Mouse (Mus musculus): ENCODE data around the gene Tjp3. TPM values are rescaled to one million over a fixed set of nuclear protein-coding genes. Genes with fewer than 3 reads are reported as not detected.

Tjp3 gene
- polyA plus RNA-seq, 1 experiment from 2014 or later, result 0.35 TPM

DNA sequence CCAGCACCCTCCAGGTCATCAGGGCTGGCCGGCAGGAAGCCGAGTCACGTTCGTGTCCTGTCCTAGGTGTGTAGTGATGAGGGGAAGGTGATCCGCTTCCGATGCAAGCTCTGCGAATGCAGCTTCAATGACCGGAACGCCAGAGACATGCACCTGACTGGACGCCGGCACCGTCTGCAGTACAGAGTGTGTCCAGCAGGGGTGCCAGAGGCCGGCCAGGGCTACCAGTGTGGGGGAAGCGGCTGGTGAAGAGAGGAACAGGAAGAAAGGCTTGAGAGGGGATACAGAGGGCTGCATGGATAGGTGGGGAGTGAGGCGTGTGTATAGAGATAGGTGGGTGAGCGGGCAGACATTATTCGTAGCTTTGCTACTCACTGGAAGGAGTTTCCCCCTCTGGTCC lies 46.8 kb downstream of the Tjp3 start:
- Histone ChIP-seq H3K36me3 (no peaks in the 10 kb centered on the region), H3K4me3 (replicated peaks) (no peak overlapping the region), H3K27me3 (peaks cover 59% of the 10 kb centered on the region), H3K27ac (no peak overlapping the region), H3K4me2 (no peak overlapping the region), H3K9ac (no peak overlapping the region), H3K9me3 (replicated peaks) (no peaks in the 10 kb centered on the region), H3K4me1 (replicated peaks) (peaks cover 15% of the 10 kb centered on the region)
- 7% methylated on average over 17 of the region's 17 CpGs for WGBS (ENCODE audit: insufficient replicate concordance)
- ATAC-seq (ENCODE audit: low read depth), result peak; percentile 32; the same call in 1 of the 2 replicates
- DNase-seq, result peak; percentile 58

DNA sequence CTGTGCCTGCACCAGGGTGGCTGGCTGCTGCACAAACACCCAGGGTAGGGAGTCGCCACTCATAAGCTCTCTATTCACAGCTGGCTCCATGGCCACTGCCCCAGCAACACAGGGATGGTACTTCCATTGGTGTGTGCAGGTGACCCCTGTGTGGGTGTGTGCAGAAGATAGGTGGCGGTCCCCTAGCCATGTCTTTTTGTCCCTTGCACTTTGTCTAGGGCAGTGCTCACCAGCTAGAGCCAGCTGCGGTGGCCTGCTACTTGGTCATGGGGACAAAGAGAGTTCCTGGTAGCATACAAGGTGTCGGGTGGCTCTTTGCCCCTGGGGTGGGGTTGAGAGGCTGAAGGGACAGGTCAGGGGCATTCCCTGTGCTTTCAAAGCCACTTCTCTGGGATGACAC lies 47.2 kb downstream of the Tjp3 start:
- Histone ChIP-seq H3K36me3 (no peaks in the 10 kb centered on the region), H3K27ac (no peak overlapping the region), H3K9me3 (replicated peaks) (no peaks in the 10 kb centered on the region), H3K4me3 (replicated peaks) (no peak overlapping the region), H3K9ac (no peak overlapping the region), H3K27me3 (peaks cover 64% of the 10 kb centered on the region), H3K4me1 (replicated peaks) (peaks cover 12% of the 10 kb centered on the region), H3K4me2 (no peak overlapping the region)
- 65% methylated on average over 4 of the region's 4 CpGs for WGBS (ENCODE audit: insufficient replicate concordance)
- ATAC-seq (ENCODE audit: low read depth) (no peak), DNase-seq (no peak)

DNA sequence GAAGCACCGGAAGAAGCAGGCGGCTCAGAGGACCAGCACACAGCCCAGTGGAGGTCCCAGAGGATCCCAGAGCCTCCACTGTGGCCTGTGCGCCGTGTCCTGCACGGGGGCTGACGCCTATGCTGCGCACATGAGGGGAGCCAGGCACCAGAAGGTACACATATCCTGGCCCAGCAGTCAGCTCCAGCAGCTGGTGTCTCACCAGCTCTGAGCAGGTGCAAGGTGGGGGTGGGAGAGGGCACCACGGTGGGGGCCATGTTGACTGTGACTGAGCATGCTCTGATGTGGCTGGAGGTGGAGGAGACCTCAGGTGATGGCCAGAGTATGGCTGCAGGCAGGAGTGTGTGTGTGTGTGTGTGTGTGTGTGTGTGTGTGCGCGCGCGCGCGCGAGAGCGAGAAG lies 49.4 kb downstream of the Tjp3 start:
- Histone ChIP-seq H3K9me3 (replicated peaks) (no peaks in the 10 kb centered on the region), H3K4me3 (replicated peaks) (no peak overlapping the region), H3K4me2 (no peak overlapping the region), H3K36me3 (no peaks in the 10 kb centered on the region), H3K9ac (no peak overlapping the region), H3K27ac (no peak overlapping the region), H3K4me1 (replicated peaks) (peaks cover 17% of the 10 kb centered on the region), H3K27me3 (peaks cover 83% of the 10 kb centered on the region)
- WGBS (ENCODE audit: insufficient replicate concordance), result 81% methylated on average over 16 of the region's 16 CpGs
- DNase-seq (no peak), ATAC-seq (ENCODE audit: low read depth) (no peak)

DNA sequence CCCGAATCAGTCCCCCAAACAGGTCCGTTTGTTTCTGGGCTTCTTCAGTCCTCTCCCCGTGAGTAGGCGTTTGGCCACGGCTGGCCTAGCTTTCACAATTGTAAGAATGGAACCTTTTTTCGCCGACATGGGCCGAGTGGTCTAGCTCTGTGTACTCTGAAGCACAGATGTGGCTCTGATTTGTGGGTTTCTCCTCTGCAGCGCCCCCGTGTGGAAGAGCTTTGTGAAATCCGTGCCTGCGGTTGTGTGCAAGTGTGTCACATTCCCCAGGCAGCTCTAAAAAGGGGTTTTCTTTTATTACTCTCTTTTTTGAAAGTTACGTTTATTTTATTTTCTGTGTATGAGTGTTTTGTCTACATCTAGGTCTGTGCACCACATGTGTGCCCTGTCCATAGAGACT lies 50.5 kb downstream of the Tjp3 start:
- WGBS (ENCODE audit: insufficient replicate concordance), result 18% methylated on average over 13 of the region's 13 CpGs
- no peak overlapping the region for H3K27ac ChIP-seq
- peaks cover 91% of the 10 kb centered on the region for H3K27me3 ChIP-seq
- H3K36me3 ChIP-seq, result no peaks in the 10 kb centered on the region
- no peak overlapping the region for H3K9ac ChIP-seq
- H3K4me2 ChIP-seq, result no peak overlapping the region
- DNase-seq (peak; percentile 31), ATAC-seq (ENCODE audit: low read depth) (no peak)
- peaks cover 17% of the 10 kb centered on the region for H3K4me1 ChIP-seq (replicated peaks)
- H3K4me3 ChIP-seq (replicated peaks), result no peak overlapping the region
- no peaks in the 10 kb centered on the region for H3K9me3 ChIP-seq (replicated peaks)

DNA sequence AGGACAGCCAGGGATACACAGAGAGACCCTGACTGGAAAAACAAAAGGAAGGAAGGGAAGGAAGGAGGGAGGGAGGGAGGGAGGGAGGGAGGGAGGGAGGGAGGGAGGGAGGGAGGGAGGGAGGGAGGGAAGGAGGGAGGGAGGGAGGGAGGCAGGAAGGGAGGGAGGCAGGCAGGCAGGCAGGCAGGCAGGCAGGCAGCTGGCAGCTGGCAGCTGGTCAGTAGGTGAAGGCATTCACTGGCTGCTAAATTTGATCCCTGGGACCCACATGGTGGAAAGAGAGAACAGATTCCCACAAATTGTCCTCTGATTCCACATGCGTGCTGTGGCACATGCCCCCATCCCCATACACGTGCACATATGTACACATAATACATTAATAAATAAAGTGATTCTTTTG lies 52.8 kb downstream of the Tjp3 start:
- Histone ChIP-seq H3K4me2 (no peak overlapping the region), H3K9ac (no peak overlapping the region), H3K36me3 (no peaks in the 10 kb centered on the region), H3K27me3 (peaks cover 74% of the 10 kb centered on the region), H3K4me3 (replicated peaks) (no peak overlapping the region), H3K27ac (no peak overlapping the region), H3K9me3 (replicated peaks) (no peaks in the 10 kb centered on the region), H3K4me1 (replicated peaks) (peaks cover 14% of the 10 kb centered on the region)
- WGBS (ENCODE audit: insufficient replicate concordance), result 71% methylated on average over 2 of the region's 2 CpGs
- no peak for ATAC-seq (ENCODE audit: low read depth)
- DNase-seq, result no peak

DNA sequence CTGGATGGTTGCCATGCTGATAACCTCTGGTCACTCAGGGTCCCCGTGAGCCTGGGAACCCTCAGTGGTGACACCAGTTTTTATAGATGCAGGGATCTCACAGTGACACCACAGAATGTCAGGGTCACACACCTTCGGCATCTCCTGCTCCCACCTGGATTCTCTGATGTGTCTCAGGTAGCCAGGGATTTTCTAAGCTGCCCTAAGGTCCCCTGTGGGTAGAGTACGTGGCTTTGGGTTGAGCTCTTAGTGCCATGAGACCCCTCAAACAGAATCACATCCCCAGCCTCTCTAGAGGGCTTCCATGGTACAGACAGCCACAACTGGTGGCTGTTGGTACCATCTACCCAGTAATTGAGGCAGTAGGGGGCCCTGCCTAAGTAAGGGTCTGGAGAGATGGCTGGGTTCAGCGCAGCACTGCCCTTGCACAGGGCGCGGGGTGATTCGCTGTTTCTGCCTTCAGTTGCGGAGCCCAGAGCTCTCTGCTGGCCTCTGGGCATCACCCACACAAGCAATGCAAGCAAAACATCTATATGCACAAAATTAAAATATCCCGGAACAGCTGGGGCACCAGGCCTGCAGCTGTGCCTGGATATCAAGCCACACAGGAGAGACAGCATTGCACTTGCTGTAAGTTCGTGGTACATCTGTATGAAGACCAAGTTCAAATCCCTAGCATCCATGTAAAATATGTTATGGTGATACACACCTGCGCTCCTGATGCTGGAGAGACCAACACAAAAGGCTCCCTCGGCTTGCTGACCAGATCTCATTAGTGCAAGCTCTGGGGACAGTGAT lies 54.7 kb downstream of the Tjp3 start:
- Histone ChIP-seq H3K4me2 (no peak overlapping the region), H3K9ac (no peak overlapping the region), H3K9me3 (replicated peaks) (no peaks in the 10 kb centered on the region), H3K36me3 (no peaks in the 10 kb centered on the region), H3K27me3 (peaks cover 66% of the 10 kb centered on the region), H3K4me3 (replicated peaks) (no peak overlapping the region), H3K27ac (no peak overlapping the region), H3K4me1 (replicated peaks) (peaks cover 26% of the 10 kb centered on the region)
- DNase-seq (no peak), ATAC-seq (ENCODE audit: low read depth) (no peak)
- 71% methylated on average over 12 of the region's 12 CpGs for WGBS (ENCODE audit: insufficient replicate concordance)

DNA sequence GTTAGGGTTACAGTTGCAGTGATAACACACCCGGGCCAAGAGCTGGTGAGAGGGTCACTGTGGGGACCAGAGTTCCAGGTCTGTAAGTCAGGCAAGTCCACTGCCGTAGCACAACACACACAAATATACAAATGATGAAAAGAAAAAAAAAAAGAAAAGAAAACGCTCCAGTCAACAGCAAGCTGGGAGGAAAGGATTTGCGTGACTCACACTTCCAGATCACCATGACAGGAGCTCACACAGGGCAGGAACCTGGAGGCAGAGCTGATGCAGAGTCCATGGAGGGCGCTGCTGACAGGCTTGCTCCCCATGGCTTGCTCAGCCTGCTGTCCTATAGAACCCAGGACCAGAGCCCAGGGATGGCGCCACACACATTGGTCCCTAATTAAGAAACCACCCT lies 57.2 kb downstream of the Tjp3 start:
- DNase-seq, result no peak

DNA sequence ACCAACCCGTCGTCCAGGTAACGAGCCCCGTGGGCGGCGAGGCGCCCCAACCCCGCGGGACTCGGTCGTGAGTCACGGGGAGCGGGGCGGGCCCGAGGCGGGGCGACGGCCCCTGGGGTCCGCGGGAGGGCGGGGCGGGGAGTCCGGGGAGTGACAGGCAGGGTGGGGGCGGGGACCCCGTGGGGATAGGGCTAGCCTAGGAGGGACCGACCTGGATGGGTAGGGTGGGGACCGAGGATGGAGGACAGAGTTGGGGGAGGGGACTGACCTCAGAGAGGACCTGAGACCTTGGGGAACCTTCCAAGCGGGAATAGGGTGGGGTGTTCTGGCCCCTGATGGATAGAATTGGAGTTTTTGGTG lies 58.2 kb downstream of the Tjp3 start:
- peaks cover 67% of the 10 kb centered on the region for H3K27me3 ChIP-seq
- DNase-seq (no peak), ATAC-seq (ENCODE audit: low read depth) (peak; percentile 57; the same call in 1 of the 2 replicates)
- H3K9ac ChIP-seq, result peak overlapping the region; percentile 69
- H3K36me3 ChIP-seq, result no peaks in the 10 kb centered on the region
- under 1% methylated on average over 23 of the region's 28 CpGs for WGBS (ENCODE audit: insufficient replicate concordance)
- peak overlapping the region; percentile 76 for H3K4me2 ChIP-seq
- no peak overlapping the region; the same call in 1 of the 2 replicates for H3K27ac ChIP-seq
- H3K4me3 ChIP-seq (replicated peaks), result peak overlapping the region; percentile 70
- no peaks in the 10 kb centered on the region for H3K9me3 ChIP-seq (replicated peaks)
- peaks cover 31% of the 10 kb centered on the region for H3K4me1 ChIP-seq (replicated peaks)

More for the DNA sequence above, 57.2 kb downstream of the Tjp3 start:
- H3K4me3 ChIP-seq (replicated peaks), result no peak overlapping the region
- no peaks in the 10 kb centered on the region for H3K36me3 ChIP-seq
- H3K27ac ChIP-seq, result no peak overlapping the region
- H3K9me3 ChIP-seq (replicated peaks), result no peaks in the 10 kb centered on the region
- peaks cover 31% of the 10 kb centered on the region for H3K4me1 ChIP-seq (replicated peaks)
- no peak for ATAC-seq (ENCODE audit: low read depth)
- peak overlapping the region; percentile 76; the same call in 1 of the 2 replicates for H3K4me2 ChIP-seq
- peaks cover 66% of the 10 kb centered on the region for H3K27me3 ChIP-seq
- WGBS (ENCODE audit: insufficient replicate concordance), result 68% methylated on average over 6 of the region's 6 CpGs
- H3K9ac ChIP-seq, result no peak overlapping the region

DNA sequence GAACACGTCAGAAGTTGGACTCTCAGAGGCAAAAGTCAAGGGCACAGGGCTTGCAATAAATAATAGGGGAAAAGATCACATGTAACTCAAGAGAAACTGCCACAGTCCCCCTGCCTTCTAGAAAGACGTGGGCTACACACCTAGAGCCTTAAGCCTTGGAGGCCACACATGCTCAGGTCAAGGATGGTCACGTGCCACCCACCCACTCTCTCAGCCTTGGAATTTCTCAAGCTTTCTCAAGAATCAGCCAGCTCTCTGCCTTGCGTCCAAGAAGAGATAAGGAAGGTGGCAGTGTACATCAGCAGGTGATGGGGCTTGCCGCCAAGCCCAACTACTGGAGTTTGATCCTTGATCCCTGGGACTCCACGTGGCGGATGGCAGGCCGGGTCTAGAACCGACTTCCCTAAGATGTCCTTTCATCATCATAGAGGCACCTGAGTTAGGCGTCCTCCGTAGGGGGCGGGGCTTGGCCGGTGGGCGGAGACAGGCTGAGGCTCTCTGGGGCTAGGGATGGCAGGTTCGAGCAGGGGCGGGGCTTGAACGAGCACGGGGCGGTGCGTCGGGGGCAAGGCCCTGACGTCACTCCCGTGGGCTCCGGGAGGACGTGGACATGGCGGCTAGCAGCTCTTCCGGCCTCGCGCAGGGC lies 58.7 kb downstream of the Tjp3 start, which contains the start of gene Zfr2:
Gene Zfr2 (plus strand): TSS at position 576 of the 646 bp plus-strand sequence.
- peaks cover 28% of the 10 kb centered on the region for H3K4me1 ChIP-seq (replicated peaks)
- H3K9ac ChIP-seq, result peak within 1 kb of the TSS; percentile 69
- 7% methylated on average over 29 of the region's 29 CpGs for WGBS (ENCODE audit: insufficient replicate concordance)
- DNase-seq (peak; percentile 87), ATAC-seq (ENCODE audit: low read depth) (peak; percentile 82)
- no peaks in the 10 kb centered on the region for H3K9me3 ChIP-seq (replicated peaks)
- peak within 1 kb of the TSS; percentile 70 for H3K4me3 ChIP-seq (replicated peaks)
- H3K36me3 ChIP-seq, result no peaks in the 10 kb centered on the region
- H3K4me2 ChIP-seq, result peak within 1 kb of the TSS; percentile 76
- peaks cover 67% of the 10 kb centered on the region for H3K27me3 ChIP-seq
- no peak within 1 kb of the TSS; the same call in 1 of the 2 replicates for H3K27ac ChIP-seq

DNA sequence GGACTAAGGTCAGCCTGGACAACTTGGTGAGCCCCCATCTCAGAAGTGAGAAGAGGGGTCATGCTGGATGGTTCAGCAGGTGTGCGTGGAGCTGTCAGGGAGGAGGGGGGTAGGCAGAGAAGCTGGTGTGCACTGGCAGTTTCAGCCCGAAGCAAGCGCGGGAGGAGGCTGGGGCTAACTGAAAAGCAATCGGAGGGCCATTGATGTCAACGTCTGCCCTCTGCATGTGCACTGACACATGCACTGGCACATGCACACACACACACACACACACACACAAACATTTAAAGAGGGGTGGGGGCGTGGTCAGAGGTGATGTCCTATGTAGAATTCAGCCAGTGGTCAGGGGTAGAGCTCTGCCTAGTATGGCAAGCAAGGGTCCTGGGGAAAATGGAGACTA lies 59.9 kb downstream of the Tjp3 start:
- peaks cover 26% of the 10 kb centered on the region for H3K4me1 ChIP-seq (replicated peaks)
- DNase-seq, result no peak
- H3K4me3 ChIP-seq (replicated peaks), result no peak overlapping the region
- H3K9ac ChIP-seq, result no peak overlapping the region
- 52% methylated on average over 7 of the region's 7 CpGs for WGBS (ENCODE audit: insufficient replicate concordance)
- no peak overlapping the region for H3K4me2 ChIP-seq
- no peak for ATAC-seq (ENCODE audit: low read depth)
- H3K9me3 ChIP-seq (replicated peaks), result no peaks in the 10 kb centered on the region
- H3K36me3 ChIP-seq, result no peaks in the 10 kb centered on the region
- peaks cover 59% of the 10 kb centered on the region for H3K27me3 ChIP-seq
- H3K27ac ChIP-seq, result no peak overlapping the region

DNA sequence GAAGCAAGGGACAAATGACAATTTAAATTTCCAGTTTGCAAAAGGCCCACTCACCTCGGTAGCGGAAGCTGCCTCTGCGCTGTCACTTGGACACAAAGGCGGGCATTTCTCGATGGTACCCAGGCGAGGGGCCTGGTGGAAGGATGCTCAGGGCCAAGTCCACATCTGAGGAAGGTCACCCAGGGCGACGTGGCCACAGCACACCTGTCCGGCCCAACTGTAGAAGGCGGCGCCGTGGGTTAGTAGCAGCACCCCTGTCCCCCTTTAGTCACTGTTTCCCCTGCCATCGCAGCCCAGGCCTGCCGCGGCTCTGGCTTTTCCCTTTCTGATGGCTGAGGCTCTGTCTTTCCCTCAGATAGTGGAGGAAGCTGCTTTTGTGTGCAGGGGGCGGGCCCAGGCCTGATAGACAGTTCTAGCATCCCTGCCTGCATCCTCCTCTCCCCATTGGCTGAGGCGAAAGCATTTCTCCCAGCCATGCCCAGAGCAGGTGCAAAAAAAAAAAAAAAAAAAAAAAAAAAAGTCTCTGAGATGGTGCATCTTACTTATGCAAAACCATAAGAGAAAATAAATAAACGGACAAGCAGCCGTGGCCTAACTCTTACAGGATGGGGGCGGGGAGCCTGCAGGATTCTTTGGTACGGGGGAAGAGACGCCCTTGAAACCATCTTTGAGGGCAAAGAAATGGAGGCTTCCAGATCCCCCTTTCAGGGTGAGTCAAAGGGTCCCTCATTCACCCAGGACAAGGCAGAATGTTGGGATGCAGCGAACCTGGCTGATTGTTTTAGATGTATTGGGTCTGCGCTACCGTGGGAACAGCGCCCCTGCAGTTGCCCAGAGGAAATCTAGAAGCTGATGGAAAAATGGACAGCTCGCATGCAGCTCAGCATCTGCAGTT lies 60.7 kb downstream of the Tjp3 start, which contains the start of gene Atcay:
Gene Atcay (minus strand): TSS at position 396 of the 895 bp plus-strand sequence.
- Histone ChIP-seq H3K9ac (no peak within 1 kb of the TSS), H3K9me3 (replicated peaks) (no peaks in the 10 kb centered on the region), H3K36me3 (no peaks in the 10 kb centered on the region), H3K4me2 (no peak within 1 kb of the TSS), H3K27me3 (peaks cover 62% of the 10 kb centered on the region), H3K27ac (no peak within 1 kb of the TSS), H3K4me3 (replicated peaks) (no peak within 1 kb of the TSS), H3K4me1 (replicated peaks) (peaks cover 26% of the 10 kb centered on the region)
- WGBS (ENCODE audit: insufficient replicate concordance), result 13% methylated on average over 27 of the region's 27 CpGs
- DNase-seq (no peak), ATAC-seq (ENCODE audit: low read depth) (no peak)

Measured in liver, embryonic 13.5 days (tissue).